Comparison of ENCODE assay signal across 24 mouse cellular contexts in the genomic region with DNA sequence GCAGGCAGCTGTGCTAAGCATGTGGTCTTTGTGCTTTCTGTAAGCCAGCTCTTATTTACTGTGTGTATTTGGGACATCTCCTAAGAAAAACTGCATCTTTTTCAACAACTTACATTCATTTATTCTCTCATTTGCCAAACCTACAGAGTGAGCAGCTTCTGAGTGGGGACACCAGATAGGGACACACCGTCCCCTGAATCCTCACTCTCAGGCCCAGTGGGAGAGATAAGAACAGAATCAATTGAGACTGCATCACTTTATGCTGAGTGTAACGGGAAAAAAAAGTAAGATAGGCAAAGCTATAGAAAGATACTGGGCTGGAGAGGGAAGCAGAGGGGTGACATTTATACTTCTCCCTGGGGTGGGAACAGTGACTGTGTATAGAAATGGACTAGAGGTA. TPM values are rescaled to one million over a fixed set of nuclear protein-coding genes. Genes with fewer than 3 reads are reported as not detected.
DNase-seq lines count a peak whose midpoint lies in the region; ATAC-seq lines count a peak whose summit lies in the region.
"Had no signal": no experiment of that assay in that cellular context is flagged by ENCODE, and none has a peak within 500 bp of the region (broad histone marks: within the 10 kb centered on the region; RNA-seq: fewer than 3 reads in every experiment).

No protein-coding gene starts in this region.

- DNase-seq in left cerebral cortex, adult 11 months (ENCODE audit: low spot score) = no peak
- no peak for DNase-seq in urinary bladder, adult 2 months (ENCODE audit: low spot score)
- no peak for DNase-seq in heart, postnatal 14 days
- no peak for DNase-seq in kidney, adult 18-20 months
- DNase-seq: adrenal gland, adult 8-10 months; adrenal gland, postnatal 10 days; adrenal gland, postnatal 25 days; B cell, adult 2 months; cerebellum, adult 11 months; cerebellum, adult 11-12 months had no signal

- ATAC-seq in erythroblast, adult 5-6 weeks (replicated peaks; ENCODE audit: low FRiP score, poor library complexity, severe bottlenecking) = peak; percentile 44; the same call in 1 of the 2 replicates
- ATAC-seq in erythroid progenitor cell, adult 5-6 weeks (replicated peaks; ENCODE audit: low FRiP score, poor library complexity, severe bottlenecking) = peak; percentile 56; the same call in 1 of the 2 replicates
- ATAC-seq in megakaryocyte progenitor cell, adult 5-6 weeks (replicated peaks; ENCODE audit: poor library complexity) = 0 out of 2 replicates have a peak, but pooled peaks have one; percentile 20
- peak; percentile 75 for ATAC-seq in megakaryocyte-erythroid progenitor cell, adult 5-6 weeks (replicated peaks; ENCODE audit: low FRiP score, low TSS enrichment, poor library complexity, severe bottlenecking)
- ATAC-seq: activated CD4-positive, CD25-positive, alpha-beta regulatory T cell, adult 4 months; CD4-positive, CD25-positive, alpha-beta regulatory T cell, adult 4 months; Patski had no signal

- intact Hi-C loops in heart, postnatal 14 days (cut with DNase I) = no loop called here

RNA-seq across cellular contexts. Expression of a gene that starts 46.0 kb away (rescaled TPM):
- not detected in 2 replicates for total RNA-seq in erythroblast, adult 5-6 weeks (2015; ENCODE audit: low replicate concordance)
- total RNA-seq in erythroblast, adult 5-6 weeks (2017; ENCODE audit: low replicate concordance) = not detected in 2 replicates
- not detected in 2 replicates for total RNA-seq in erythroid progenitor cell, adult 5-6 weeks (2015; ENCODE audit: low replicate concordance)
- not detected in 2 replicates for total RNA-seq in erythroid progenitor cell, adult 5-6 weeks (2017; ENCODE audit: low replicate concordance)
- not detected in 2 replicates for total RNA-seq in megakaryocyte progenitor cell, adult 5-6 weeks (2015)
- total RNA-seq in megakaryocyte progenitor cell, adult 5-6 weeks (2017) = not detected in 2 replicates
- total RNA-seq in megakaryocyte-erythroid progenitor cell, adult 5-6 weeks (2014; fragmentation: Nextera tagmentation) = not detected in 2 replicates
- total RNA-seq in megakaryocyte-erythroid progenitor cell, adult 5-6 weeks (2017) = not detected in 2 replicates
- polyA plus RNA-seq in urinary bladder, adult 2 months (2012; rRNA removed) = not detected in 2 replicates
- not detected for total RNA-seq in heart, postnatal 14 days (2021)
- total RNA-seq: adrenal gland, adult 18-20 months; adrenal gland, postnatal 14 days; CH12.LX; G1E; MEL had no signal
- polyA plus RNA-seq: activated CD4-positive, CD25-positive, alpha-beta regulatory T cell, adult 4 months; adrenal gland, adult 2 months; C2C12; CD4-positive, CD25-positive, alpha-beta regulatory T cell, adult 4 months; G1E; Patski had no signal

Comparison
In these comparisons a context has a peak if more than half of its experiments do, and no peak if none do; other contexts are left out.
1. ATAC-seq: peak in every context shown above with its lines; median percentile 75 in megakaryocyte-erythroid progenitor cell, adult 5-6 weeks; 56 in erythroid progenitor cell, adult 5-6 weeks; 44 in erythroblast, adult 5-6 weeks; 20 in megakaryocyte progenitor cell, adult 5-6 weeks.